Mouse (Mus musculus): ENCODE measurements at regions not wholly inside any gene's neighbourhood (a gene's known extent, or its start where the extent isn't known, plus 50 kb on each side); places are given as distances from the start of the nearest gene placed in this dataset.
"Not testable (repeated sequence)": the region's sequence is repeated elsewhere in the genome, so short reads cannot be mapped to it uniquely, and the experiment has no call there.

- peak; percentile 46 to 67 for DNase-seq (ENCODE audit: low spot score in 2 of 2)
These were observed 146.2 kb downstream of the Gm28710 start for GRCm38 (mm10) chr5:16937840-16938239.

GRCm38 (mm10) chr5:16947430-16947829, 155.8 kb downstream of the Gm28710 start:
- no peak for DNase-seq (ENCODE audit: low spot score in 2 of 2)

DNA sequence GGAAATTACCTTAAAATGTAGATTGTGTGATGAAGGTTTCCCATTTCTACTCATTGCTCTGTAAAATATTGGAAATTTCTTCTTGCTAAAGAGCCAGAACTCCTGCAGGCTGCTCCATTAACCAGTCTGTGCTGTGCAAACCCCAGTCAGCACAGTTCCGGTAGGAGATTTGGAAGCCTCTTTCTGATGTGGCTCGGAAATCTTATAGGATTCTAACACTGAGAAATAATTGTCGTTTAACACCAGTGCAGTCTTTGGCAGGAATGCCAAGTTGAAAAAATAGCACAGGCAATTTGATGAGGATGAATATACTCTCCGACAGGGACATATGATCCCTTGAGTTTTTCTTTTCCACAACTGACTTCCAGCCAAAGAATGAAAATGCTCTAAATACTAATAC, 176.1 kb downstream of the Gm28710 start:
- peak; percentile 19 to 27 for DNase-seq (ENCODE audit: low spot score in 2 of 2)

DNA sequence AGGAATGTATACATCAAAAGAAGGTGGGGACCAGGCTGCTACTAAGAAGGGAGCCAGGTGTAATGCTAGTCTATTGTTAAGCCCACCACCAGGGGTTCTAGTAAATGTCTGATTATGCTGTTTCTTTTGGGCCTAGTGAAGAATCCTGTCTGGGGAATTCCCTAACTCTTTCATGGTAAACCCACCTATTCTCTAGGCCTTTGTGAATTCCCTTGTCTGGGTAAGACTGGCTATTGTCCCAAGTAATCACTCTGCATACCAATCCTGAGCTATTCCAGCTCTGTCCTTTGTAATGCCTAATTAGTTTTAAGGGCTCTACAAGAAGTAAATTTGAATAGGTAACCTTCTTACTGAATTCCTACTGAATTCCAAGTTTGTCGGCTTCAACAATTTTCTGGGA, 177.2 kb downstream of the Gm28710 start:
- DNase-seq (ENCODE audit: low spot score in 2 of 2), result not testable (repeated sequence)

- no peak for DNase-seq (ENCODE audit: low spot score in 2 of 2)
These were observed 181.7 kb downstream of the Gm28710 start for GRCm38 (mm10) chr5:16973206-16973896.

DNA sequence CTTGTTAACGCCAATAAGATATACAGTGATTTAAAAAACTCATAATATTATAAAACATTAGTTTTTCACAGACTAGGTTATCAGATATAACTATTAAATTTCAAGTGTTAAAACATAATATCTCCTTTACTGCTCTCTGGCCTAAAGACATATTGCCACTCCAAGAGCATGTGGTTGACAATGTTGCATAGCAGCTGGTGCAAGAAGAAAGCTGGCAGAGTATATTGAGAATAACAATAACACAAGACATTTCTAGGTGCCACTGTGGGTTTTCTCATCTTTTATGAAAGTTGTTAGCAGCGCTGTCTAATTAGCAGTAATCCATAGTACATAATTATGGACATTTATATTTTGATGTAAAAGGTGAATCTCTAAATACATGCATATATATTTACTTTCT, 184.4 kb downstream of the Gm28710 start:
- DNase-seq (ENCODE audit: low spot score in 2 of 2), result no peak

DNA sequence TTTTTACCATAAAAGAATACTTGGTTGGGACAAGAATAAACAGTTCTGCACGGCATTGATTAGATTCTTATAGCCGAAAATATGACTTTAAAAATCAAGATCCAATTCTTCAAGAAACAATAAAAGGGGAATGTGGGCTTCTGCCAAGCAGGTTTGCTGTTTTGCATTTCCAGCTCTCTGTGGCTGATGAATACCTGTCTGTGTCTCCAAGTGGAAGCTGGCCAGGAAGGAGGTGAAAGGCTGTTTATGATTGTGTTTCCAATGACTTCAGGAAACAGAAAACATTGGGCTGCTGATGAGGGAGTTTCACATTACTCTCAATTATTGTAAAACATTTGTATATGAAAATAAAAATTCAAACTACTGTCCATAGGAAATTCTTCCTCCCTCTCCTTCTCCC, 193.3 kb downstream of the Gm28710 start:
- no peak for DNase-seq (ENCODE audit: low spot score in 2 of 2)

DNA sequence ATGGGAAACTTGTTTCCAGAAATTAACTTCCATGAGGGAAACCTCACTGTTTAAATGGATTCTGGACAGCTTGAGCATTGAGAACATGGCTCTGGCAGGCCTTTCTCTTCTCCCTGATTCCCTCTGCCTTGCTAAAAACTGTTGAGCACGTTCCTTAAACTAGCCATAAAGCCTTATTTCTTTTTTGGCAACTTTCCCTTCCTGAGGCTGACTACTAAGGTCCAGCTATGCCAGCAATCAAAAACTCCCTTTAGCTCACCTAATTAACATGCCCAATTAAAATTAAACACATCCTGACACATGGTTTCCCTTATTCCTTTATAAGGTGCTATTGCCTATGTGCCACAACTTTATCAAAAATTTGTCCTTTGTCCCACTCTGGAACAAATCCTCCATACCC, 199.9 kb downstream of the Gm28710 start:
- no peak for DNase-seq (ENCODE audit: low spot score in 2 of 2)

- no peak for DNase-seq (ENCODE audit: low spot score in 2 of 2)
These were observed 207.6 kb downstream of the Gm28710 start for GRCm38 (mm10) chr5:16999183-16999582.

GRCm38 (mm10) chr5:17006807-17007522, 215.4 kb downstream of the Gm28710 start:
- DNase-seq (ENCODE audit: low spot score in 2 of 2), result peak in 1 of 2 experiments; percentile 29

DNA sequence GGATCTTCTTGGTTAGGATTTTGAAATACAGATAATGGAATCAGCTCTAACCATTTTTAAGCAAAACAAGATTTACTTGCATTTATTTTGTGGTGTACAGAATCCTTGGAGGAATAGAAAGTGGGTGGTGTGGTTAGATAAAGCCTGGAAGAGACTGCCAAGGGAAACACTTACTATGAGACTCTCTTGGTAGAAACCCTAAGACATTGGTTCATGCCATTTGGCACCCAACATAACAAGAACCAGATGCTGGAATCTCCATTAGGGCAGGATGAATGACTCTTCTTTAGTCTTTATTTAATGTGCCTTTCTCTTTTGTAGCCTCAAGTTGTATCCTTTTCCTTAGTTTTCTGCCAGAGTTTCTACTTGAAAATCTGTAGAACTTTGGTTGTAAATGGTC, 230.0 kb downstream of the Gm28710 start:
- no peak for DNase-seq (ENCODE audit: low spot score in 2 of 2)

DNA sequence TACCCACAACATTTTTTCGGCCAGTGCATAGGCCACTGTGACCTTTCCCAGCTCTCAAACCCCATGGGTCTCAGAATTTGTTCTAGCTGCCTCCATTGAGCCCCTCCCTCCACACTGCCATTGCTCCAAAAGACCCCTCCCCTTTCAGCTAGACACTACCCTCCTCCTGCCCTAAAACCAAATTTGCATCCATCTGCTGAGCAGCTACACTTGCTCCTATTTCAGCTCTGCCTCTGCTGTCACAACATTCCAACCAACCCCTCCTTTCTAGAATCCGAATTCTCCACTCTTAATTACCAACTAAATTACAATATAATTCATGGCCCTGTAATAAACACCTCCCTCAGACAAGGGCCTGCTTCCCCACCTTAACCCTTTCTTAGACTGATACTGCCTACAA, 262.3 kb downstream of the Gm28710 start:
- DNase-seq (ENCODE audit: low spot score in 2 of 2), result no peak

DNA sequence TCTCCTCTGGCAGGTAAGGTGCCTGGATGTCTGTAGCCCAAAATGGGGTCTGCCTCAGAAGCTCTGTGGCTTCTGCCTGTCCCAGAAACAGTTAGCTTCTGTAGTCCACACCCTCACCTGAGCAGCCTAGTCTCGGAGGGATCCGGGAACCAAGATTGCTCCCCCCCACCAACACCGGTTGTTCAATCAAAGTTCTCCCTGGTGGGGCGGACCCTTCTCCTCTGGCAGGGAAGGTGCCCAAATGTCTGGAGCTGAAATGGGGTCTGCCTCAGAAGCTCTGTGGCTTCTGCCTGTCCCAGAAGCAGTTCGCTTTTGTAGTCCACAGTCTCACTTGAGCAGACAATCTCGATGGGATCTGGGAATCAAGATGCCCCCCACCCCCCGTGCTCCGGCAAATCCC, 273.0 kb downstream of the Gm28710 start:
- no peak for DNase-seq (ENCODE audit: low spot score in 2 of 2)

- no peak for DNase-seq (ENCODE audit: low spot score in 2 of 2)
These were observed 288.8 kb downstream of the Gm28710 start for GRCm38 (mm10) chr5:17080405-17080804.

DNA sequence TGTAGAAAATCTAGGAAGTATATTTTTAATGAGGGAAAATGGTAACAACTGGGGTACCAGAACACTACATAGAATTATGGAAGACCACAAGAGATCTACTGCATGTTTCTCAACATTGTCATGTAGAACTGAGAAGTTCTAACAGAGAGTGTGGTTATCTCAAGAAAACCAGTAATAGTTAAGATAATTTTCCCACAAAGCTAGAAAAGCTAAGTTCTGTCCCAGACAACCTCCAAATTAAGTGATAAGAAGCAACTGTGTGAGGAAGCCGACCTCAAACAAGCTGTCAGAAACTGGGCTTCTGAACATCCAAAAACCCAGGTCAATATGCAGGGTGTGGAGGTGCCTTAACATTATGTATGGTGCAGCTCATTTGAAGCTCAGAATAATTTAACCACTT, 261.4 kb upstream of the Speer4f2 start:
- DNase-seq (ENCODE audit: low spot score in 2 of 2), result no peak

GRCm38 (mm10) chr5:17112026-17112425, 261.0 kb upstream of the Speer4f2 start:
- DNase-seq (ENCODE audit: low spot score in 2 of 2), result no peak

DNA sequence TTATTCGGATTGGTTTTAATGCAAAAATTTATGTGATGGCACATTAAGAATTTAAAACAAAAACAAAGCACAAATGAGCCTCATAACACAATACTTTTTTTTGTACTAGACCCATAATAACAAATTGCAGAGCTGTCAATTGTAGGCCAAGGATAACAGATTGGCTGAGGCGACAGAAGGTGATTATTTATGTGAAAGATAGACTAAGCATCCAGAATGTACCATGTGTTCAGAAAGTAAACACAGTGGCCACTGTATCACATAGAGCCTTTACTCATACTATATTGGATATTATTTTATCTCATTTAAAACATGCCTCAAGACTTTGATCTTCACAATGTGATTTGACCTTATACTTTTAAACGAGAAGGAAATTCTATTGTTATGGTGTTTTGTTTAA, 257.9 kb upstream of the Speer4f2 start:
- no peak for DNase-seq (ENCODE audit: low spot score in 2 of 2)

- no peak for DNase-seq (ENCODE audit: low spot score in 2 of 2)
These were observed 256.9 kb upstream of the Speer4f2 start for GRCm38 (mm10) chr5:17116072-17116471.

GRCm38 (mm10) chr5:17125240-17125639, 247.7 kb upstream of the Speer4f2 start:
- DNase-seq (ENCODE audit: low spot score in 2 of 2), result no peak

GRCm38 (mm10) chr5:17127501-17127900, 245.5 kb upstream of the Speer4f2 start:
- DNase-seq (ENCODE audit: low spot score in 2 of 2), result no peak

GRCm38 (mm10) chr5:17135489-17135888, 237.5 kb upstream of the Speer4f2 start:
- no peak for DNase-seq (ENCODE audit: low spot score in 2 of 2)

DNA sequence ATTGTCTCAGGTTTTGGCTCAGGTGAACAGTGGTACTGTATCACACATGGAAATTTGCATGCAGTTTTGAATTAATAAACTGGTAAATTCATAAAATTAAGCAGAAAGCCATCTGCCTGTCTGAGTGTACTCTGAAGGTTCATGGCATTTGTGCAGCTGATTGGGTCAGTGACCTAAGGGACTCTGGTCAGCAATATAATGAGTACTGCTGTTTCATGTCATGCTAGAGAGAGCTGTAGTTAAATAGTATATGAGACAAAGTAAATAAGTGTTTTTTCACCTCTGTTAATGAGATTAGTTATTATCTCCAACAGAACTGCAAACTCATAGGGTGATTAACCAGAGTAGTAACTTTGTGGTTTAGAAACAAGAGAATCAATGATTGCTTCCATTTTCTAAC, 231.4 kb upstream of the Speer4f2 start:
- no peak for DNase-seq (ENCODE audit: low spot score in 2 of 2)

GRCm38 (mm10) chr5:17174562-17174961, 198.4 kb upstream of the Speer4f2 start:
- no peak for DNase-seq (ENCODE audit: low spot score in 2 of 2)
